Mouse (Mus musculus): ENCODE results near the gene Btbd11.

DNA sequence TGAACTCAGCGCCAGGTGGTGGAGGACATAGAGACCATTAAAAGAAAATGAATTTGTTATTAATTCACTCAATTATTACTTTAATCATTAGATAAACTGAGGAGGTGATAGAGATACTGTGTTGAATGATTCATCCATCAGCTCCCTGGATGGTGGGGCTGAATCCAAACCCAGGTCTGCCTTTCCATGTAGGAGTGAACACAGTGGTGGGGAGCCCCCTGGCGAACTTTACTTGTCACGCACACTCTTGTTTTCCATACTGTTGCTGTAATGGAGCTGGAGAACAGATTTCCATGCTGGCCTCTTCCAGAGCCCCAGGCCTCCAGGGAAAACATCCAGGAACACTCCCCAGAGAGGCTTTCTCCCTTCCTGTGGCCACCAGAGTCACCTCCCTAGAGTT lies 50.6 kb downstream of the Btbd11 start:
- no peak for TF ChIP-seq POLR2A (IDR thresholded peaks at IDR 0.05; ENCODE audit: borderline replicate concordance, insufficient read depth, low read length)
- TF ChIP-seq CTCF (IDR thresholded peaks at IDR 0.05; ENCODE audit: borderline replicate concordance, insufficient read depth, low read depth, low read length) = no peak

Data from cerebellum, adult 2 months (tissue).